Mouse (Mus musculus): ENCODE measurements around the gene Itprid1.

DNA sequence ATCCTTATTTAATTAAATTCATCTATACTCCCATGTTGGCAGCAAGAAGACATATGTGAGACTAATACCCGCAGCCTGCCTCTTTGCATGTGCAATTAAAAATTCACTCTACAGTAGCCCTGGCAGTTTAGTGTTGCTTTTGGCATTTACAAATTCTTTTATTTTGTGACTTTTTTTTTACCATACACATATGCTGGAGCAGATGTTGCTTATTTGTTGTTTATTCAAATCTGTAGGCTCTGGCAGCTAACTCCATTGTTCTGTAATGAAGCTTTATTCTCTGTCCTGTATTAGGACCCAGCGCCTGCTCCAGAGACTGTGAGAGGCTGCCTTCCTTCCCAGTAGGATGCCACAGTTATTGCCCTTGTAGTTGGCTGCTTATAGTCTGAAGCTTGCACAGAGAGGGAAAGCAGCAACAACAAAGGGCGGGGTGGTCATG lies 83.6 kb downstream of the Itprid1 start:
- TF ChIP-seq CTCF (IDR thresholded peaks at IDR 0.05; ENCODE audit: low read depth, low read length), result no peak
- no peak for TF ChIP-seq EP300 (IDR thresholded peaks at IDR 0.05; ENCODE audit: insufficient read depth, low read depth, low read length)
- no peak for TF ChIP-seq POLR2A (IDR thresholded peaks at IDR 0.05; ENCODE audit: insufficient read depth, low read length)
